Mouse (Mus musculus) kidney, postnatal 4 days (tissue): ENCODE measurements at regions not wholly inside any gene's neighbourhood (a gene's known extent, or its start where the extent isn't known, plus 50 kb on each side); places are given as distances from the start of the nearest gene placed in this dataset.
A peak's percentile ranks its signal among the peaks of the same experiment; 100 is the strongest.
"Not testable (repeated sequence)": the region's sequence is repeated elsewhere in the genome, so short reads cannot be mapped to it uniquely, and the experiment has no call there.

Source experiments
- DNase-seq, 2 experiments: peaks; one replicate each; pipeline ENCODE4 v3.0.0; 2021; ENCODE audit warnings: mixed read lengths in 2 of 2

DNA sequence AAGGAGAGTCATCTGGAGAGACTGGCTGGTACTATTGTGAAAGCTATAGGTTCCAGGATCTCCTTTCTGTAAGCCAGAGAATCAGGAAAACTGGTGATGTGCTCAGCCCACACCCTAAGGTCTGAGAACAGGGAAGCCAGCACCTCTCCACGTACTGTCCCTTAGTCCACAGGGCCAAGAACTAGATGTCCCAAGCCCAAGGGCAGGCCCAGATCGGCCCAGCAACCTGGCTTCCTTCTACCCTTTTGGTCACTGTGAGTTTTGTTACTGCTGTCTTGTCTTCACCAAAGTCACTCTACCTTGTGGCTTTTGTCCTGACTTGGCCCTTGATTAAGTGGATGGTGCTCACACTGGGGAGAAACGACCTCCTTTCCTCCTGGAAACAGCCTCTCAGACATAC lies 107.8 kb upstream of the Spata13 start:
- no peak for DNase-seq

DNA sequence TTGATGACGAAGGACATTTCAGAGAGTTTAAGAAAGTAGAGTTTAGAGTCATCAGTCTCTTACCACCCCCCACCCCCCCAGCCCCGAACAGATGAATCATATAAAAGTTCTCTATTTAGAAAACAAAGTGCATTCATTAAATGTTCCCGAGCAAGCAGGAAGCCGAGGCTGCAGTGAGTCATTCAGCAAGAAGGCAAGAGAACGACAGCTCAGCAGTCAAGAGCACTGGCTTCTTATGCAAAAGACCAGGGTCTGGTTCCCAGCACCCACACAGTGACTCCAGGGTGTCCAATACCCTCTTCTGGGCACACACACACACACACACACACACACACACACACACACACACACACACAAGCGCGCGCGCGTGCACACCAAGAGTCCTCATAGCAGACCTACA lies 107.0 kb upstream of the Spata13 start:
- no peak for DNase-seq

GRCm38 (mm10) chr14:60527951-60528350 lies 105.8 kb upstream of the Spata13 start:
- peak in 1 of 2 experiments; percentile 49 for DNase-seq

- DNase-seq: no peak
These were observed 105.3 kb upstream of the Spata13 start for GRCm38 (mm10) chr14:60528520-60528919.

GRCm38 (mm10) chr14:60529022-60529421 lies 104.8 kb upstream of the Spata13 start:
- peak in 1 of 2 experiments; percentile 53 for DNase-seq

- no peak for DNase-seq
These were observed 104.0 kb upstream of the Spata13 start for GRCm38 (mm10) chr14:60529646-60530347.

DNA sequence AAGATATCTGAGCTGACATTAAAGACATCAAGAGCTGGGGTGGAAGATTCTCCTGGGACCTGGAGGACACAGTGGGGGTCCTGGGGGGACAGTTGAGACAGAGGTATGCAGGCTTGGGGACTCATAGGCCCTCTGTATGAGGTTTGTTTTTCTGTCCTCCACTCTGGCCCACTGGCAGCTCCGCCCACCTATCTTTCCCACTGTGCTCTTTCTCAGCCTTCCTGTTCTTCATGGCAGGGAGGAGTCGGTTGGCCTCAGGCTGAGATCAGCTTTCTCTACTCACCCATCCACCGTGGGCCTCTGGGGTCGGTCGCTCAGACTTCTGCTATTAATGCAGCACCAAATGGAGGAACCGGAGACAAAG lies 103.5 kb upstream of the Spata13 start:
- DNase-seq: no peak

DNA sequence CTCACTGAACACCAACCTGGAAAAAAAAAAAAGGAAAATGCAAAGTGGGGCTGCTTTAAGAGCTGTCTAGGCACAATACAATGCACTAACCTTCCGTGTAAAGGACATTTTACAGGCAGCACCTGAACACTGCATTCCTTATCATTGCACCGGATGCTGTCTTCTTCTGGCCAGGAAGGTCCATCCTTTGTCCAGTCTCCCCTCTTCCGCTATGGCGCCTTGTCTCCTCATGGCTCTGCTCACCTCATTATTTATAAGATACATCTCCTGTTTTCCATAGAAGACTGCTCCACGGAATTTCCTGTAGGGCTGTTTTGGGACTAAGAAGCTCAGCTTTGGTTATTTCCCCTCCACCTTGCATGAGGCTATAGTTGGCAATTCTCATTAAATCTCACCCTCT lies 102.8 kb upstream of the Spata13 start:
- no peak for DNase-seq

- DNase-seq: no peak
These were observed 102.0 kb upstream of the Spata13 start for GRCm38 (mm10) chr14:60531766-60532165.

DNA sequence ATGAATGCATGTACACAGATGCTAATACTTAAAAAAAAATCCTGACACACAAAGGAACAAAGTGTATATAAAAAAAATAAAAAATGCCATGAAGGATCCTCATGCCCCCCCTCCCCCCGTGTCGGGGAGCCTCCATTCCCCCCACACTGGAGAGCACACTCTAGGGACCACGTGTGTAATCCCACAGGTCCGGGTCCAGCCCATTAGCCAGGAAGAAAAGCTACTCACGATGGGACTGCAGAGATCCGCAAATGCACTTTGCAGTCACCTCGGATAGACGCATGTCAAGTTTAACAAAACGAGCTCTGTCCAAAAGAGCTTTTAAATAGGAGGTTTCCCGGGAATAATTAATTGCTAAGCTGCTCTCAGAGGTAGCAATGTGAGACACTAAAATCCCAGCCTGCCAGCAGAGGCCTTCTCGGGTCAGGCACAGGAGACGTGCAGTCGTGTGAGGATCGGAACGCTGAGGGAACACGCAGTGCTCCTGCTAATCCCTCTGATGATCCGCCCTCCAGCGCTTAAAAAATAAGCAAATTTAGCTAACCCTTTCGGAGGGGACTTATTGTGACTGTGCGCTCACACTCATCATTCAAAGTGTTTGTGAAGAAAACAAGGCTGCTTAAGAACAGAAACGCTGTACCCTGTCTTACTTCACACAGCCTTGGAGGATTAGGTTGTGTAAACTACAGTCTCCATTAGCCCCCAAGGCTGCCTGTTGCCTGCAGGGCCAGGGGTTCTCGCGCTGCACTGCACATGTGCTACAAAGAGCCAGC lies 100.2 kb upstream of the Spata13 start:
- no peak for DNase-seq

- DNase-seq: peak; percentile 44 to 63
These were observed 94.8 kb upstream of the Spata13 start for GRCm38 (mm10) chr14:60539040-60539439.

DNA sequence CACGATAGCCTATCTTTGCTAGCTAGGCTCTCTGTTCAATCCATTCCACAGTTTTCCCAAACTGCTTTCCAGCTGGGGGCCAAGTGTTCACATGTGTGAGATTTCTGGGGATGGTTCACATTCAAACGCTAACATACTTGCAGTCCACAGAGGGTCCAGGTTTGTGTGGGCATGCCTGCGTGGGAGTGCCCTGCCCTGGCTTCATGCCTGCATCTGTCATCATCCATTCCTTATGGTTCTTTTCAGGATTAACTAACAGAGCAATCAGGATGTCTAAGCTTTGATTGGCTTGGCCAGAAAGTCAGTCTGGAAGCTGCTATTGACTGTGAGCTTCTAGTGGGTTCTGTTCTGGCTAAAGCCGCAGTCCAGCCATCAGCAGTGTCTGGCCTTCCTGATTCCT lies 93.7 kb upstream of the Spata13 start:
- DNase-seq: peak; percentile 43 to 57

- DNase-seq: no peak
These were observed 92.2 kb upstream of the Spata13 start for GRCm38 (mm10) chr14:60541596-60541995.

DNA sequence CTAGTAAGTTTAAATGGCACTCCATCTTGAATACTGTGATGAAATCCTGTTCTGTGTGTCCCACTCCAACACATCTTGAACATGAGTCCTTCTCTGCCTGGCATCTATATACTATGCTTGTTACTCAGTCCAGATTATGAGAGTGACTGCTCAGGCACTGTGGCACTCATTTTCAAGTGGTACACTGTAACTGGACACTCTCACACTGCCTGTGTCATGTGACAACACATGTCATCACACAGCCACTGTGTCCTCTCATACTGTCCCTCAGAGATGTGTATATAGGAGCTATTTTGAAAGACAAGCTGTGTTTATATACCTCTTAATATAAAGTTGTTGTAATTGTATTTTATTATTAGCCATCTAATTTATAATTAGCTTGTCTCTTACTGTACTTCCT lies 89.0 kb upstream of the Spata13 start:
- no peak for DNase-seq

DNA sequence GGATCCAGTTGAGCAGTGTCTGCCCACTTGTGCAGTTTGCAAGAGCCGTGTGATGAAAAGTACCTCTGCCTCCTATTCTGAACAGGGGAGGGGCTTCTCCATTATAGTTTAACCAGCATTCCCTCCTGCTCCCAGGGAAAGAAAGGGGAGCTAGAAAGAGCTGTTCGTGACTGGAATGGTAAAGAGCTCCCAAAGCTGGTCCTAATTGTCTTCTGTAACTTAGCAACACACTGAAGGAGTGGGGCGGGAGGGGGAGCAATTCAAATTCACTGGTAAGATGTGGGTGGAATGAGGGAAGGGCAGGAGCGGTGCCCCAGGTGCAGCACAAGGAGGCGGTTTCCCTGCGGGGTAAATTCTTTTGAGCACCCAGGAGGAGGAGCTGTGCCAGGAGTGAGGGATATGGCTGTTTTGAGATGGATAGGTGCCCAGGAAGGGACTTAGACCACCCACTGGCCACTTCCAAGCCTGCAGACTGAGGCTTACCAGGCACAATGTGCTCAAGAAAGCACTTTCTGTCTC lies 79.5 kb upstream of the Spata13 start:
- peak; percentile 57 to 74 for DNase-seq

DNA sequence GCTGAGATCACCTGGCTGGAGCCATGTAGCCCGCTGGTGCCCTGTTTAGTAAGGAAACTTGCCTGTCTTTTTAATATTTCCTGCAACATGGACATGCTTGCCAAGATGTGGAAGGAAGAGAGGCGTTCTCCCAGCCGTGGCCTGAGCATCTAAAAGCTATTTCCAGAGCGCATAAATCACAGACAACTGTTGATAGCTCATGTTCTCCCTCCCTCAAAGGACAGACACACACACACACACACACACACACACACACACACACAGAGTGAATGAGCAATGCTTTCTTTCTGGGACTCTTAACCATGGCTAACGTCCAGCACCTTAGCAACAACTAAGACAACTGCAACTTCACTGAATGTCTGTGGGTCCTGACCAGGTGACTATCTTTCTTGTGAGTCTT lies 77.3 kb upstream of the Spata13 start:
- peak; percentile 62 to 68 for DNase-seq

DNA sequence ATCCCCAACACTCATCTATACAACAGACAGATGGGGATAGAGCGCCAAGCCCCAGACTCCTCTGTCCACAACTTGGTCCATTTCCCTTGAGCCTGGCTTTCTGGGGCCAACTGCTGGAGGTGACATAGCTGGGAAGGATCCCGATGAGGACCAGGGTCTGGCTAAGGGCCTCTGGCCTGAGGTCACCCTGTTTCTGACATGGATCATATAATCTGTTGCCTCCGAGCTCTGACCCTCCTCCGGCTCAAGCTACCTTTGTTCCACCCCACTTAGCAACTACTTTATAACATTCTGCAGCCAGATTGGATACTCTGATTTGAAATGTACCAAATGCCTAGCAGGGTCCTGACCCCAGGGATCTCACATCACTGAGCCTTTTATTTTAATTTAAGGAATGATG lies 76.8 kb upstream of the Spata13 start:
- DNase-seq: peak; percentile 30 to 55

- DNase-seq: no peak
These were observed 74.4 kb upstream of the Spata13 start for GRCm38 (mm10) chr14:60559376-60559775.

- DNase-seq: peak; percentile 64 to 68
These were observed 73.8 kb upstream of the Spata13 start for GRCm38 (mm10) chr14:60559826-60560529.

DNA sequence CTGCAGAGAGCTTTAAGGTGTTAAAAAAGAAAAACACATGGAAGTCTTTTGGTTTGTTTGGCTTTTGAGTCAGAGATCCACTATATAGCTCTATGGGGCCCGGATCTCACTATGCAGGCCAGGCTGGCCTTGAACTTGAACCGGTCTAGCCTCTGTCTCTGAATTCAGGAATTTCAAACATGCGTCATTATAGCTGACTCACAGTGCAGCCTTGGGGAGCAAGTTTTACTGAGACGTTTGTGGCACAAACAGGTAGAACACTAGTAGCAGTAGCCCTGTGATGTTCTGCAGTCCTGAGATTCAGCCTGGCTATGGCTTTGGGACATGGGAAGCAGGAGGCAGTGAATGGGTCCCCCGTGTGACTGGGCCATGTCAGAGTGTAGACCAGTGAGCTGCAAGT lies 57.5 kb upstream of the Spata13 start:
- no peak for DNase-seq

DNA sequence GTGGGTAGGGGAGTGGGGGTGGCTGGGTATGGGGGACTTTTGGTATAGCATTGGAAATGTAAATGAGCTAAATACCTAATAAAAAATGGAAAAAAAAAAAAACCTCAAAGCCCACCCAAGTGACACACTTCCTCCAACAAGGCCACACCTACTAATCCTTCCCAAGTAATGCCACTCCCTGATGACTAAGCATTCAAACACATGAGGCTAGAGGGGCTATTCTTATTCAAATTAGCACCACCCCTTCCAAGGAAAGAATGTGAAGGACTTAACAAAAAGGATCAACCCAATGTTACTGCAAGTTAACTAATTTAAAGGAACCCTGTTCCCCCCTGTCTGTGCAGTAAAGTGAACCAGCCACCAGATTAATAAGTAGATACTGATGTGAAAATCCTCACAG lies 53.7 kb upstream of the Spata13 start:
- not testable (repeated sequence) for DNase-seq
